Mouse (Mus musculus) midbrain, postnatal 0 days (tissue): ENCODE measurements around the gene Slc23a2. TPM values are rescaled to one million over a fixed set of nuclear protein-coding genes. Genes with fewer than 3 reads are reported as not detected.

Source experiments
- ATAC-seq: fragments of 200-750 bp; cut with Nextera tagmentation; 2 replicates; pipeline ENCODE4 v1.8.0; 2017; ENCODE audit warnings: moderate number of reproducible peaks, mild to moderate bottlenecking, moderate TSS enrichment, moderate library complexity; ENCODE audit not compliant: low FRiP score
- DNase-seq: peaks from one replicate; pipeline ENCODE4 v3.0.0-alpha.2; 2015; ENCODE audit warnings: low spot score
- H3K27ac ChIP-seq: fragments of 300-500 bp; sonication (generic); 2 replicates; pipeline ENCODE4 v1.5.1; 2014; ENCODE audit warnings: low read depth, mild to moderate bottlenecking, low read length, mixed read lengths
- H3K27me3 ChIP-seq: fragments of 300-500 bp; sonication (generic); 2 replicates; pipeline ENCODE4 v1.6.1; 2014; ENCODE audit warnings: low read length, control low read depth, mixed read lengths; ENCODE audit not compliant: insufficient read depth
- H3K36me3 ChIP-seq: fragments of 300-500 bp; sonication (generic); 2 replicates; pipeline ENCODE4 v1.6.1; 2014; ENCODE audit warnings: low read length, control low read depth, mixed read lengths; ENCODE audit not compliant: insufficient read depth
- H3K4me1 ChIP-seq: fragments of 300-500 bp; sonication (generic); 2 replicates; pipeline ENCODE4 v1.6.1; 2014; ENCODE audit warnings: mild to moderate bottlenecking, control low read depth, antibody characterized with exemption, low read length, mixed read lengths; ENCODE audit not compliant: insufficient read depth
- H3K4me2 ChIP-seq: fragments of 300-500 bp; sonication (generic); 2 replicates; pipeline ENCODE4 v1.6.1; 2014; ENCODE audit warnings: low read depth, mild to moderate bottlenecking, low read length, mixed read lengths; ENCODE audit not compliant: poor library complexity, severe bottlenecking
- H3K4me3 ChIP-seq: fragments of 300-500 bp; sonication (generic); 2 replicates; pipeline ENCODE4 v1.5.1; 2014; ENCODE audit warnings: low read depth, mild to moderate bottlenecking, low read length, moderate library complexity
- H3K9ac ChIP-seq: fragments of 300-500 bp; sonication (generic); replicated peaks from 2 replicates; pipeline ENCODE4 v1.6.1; 2014; ENCODE audit warnings: mild to moderate bottlenecking, low read length, moderate library complexity, mixed read lengths; ENCODE audit not compliant: poor library complexity, severe bottlenecking
- H3K9me3 ChIP-seq: fragments of 300-500 bp; sonication (generic); 2 replicates; pipeline ENCODE4 v1.6.1; 2016; ENCODE audit warnings: low read length, control low read depth
- CTCF ChIP-seq: IDR thresholded peaks from 2 replicates; pipeline ENCODE4 v1.5.1; 2016; ENCODE audit warnings: antibody characterized with exemption, mild to moderate bottlenecking
- WGBS: fragments of 180-500 bp; shearing (Covaris S2); extraction: QIAGEN DNeasy Blood & Tissue Kit; methylation state at CpG from one replicate; pipeline ENCODE4 v1.1.7; 2014; 5-methylcytosine and 5-hydroxymethylcytosine counted together
- polyA plus RNA-seq: library from polyadenylated mRNA; unstranded; fragments of >200 nt; fragmentation: Nextera tagmentation; extraction: Ambion mirVana; gene quantifications from 2 replicates; pipeline ENCODE4 v1.2.1, GENCODE M21; 2015
- total RNA-seq: library from RNA; depleted of rRNA; stranded (reverse); fragments of >200 nt; gene quantifications from 2 replicates; pipeline ENCODE4 v1.2.3, GENCODE M21; 2014

The Slc23a2 gene
- total and polyA plus RNA-seq, 2 experiments from 2014 or later = 30.5 to 64.5 TPM

- Histone ChIP-seq H3K9ac (no peak overlapping the region; the same call in 1 of the 2 replicates), H3K4me2 (peak overlapping the region; percentile 93), H3K4me1 (peaks cover 8% of the 10 kb centered on the region; the same call in 1 of the 2 replicates), H3K4me3 (peak overlapping the region; percentile 54; the same call in 1 of the 2 replicates), H3K9me3 (no peaks in the 10 kb centered on the region), H3K36me3 (no peaks in the 10 kb centered on the region), H3K27me3 (no peaks in the 10 kb centered on the region), H3K27ac (peak overlapping the region; percentile 87)
- no peak for TF ChIP-seq CTCF
- 54% methylated on average over 11 of the region's 11 CpGs for WGBS
- ATAC-seq = no peak
- no peak for DNase-seq
Observed at GRCm38 (mm10) chr2:132031364-132032095, 113.4 kb downstream of the Slc23a2 start.

- H3K9me3 ChIP-seq = no peaks in the 10 kb centered on the region
- 3% methylated on average over 23 of the region's 23 CpGs for whole genome bisulfite sequencing
- H3K36me3 ChIP-seq = no peaks in the 10 kb centered on the region
- H3K9ac ChIP-seq = peak overlapping the region; percentile 68
- ATAC-seq (peak; percentile 31; the same call in 1 of the 2 replicates), DNase-seq (peak; percentile 71)
- peak overlapping the region; percentile 93 for H3K4me2 ChIP-seq
- peak overlapping the region; percentile 87 for H3K27ac ChIP-seq
- no peak for TF ChIP-seq CTCF
- no peaks in the 10 kb centered on the region for H3K27me3 ChIP-seq
- peak overlapping the region; percentile 54 for H3K4me3 ChIP-seq
- H3K4me1 ChIP-seq = peaks cover 8% of the 10 kb centered on the region; the same call in 1 of the 2 replicates
Observed at GRCm38 (mm10) chr2:132030418-132031363, 114.2 kb downstream of the Slc23a2 start.

GRCm38 (mm10) chr2:132029646-132030417, 115.1 kb downstream of the Slc23a2 start, which contains the start of gene Rassf2:
TSS of gene Rassf2 (minus strand) at chr2:132030258.
- peaks cover 8% of the 10 kb centered on the region; the same call in 1 of the 2 replicates for H3K4me1 ChIP-seq
- peak within 1 kb of the TSS; percentile 93 for H3K4me2 ChIP-seq
- WGBS = 0% methylated on average over 33 of the region's 48 CpGs
- H3K4me3 ChIP-seq = peak within 1 kb of the TSS; percentile 54
- peak; percentile 45 for TF ChIP-seq CTCF
- H3K27me3 ChIP-seq = no peaks in the 10 kb centered on the region
- H3K9ac ChIP-seq = peak within 1 kb of the TSS; percentile 68
- H3K27ac ChIP-seq = peak within 1 kb of the TSS; percentile 87
- peak; percentile 95 for DNase-seq
- H3K9me3 ChIP-seq = no peaks in the 10 kb centered on the region
- H3K36me3 ChIP-seq = no peaks in the 10 kb centered on the region
- ATAC-seq = peak; percentile 86

- WGBS = under 1% methylated on average over 36 of the region's 36 CpGs
- peak overlapping the region; percentile 93 for H3K4me2 ChIP-seq
- TF ChIP-seq CTCF = no peak
- no peaks in the 10 kb centered on the region for H3K27me3 ChIP-seq
- H3K9ac ChIP-seq = peak overlapping the region; percentile 68
- peak overlapping the region; percentile 87 for H3K27ac ChIP-seq
- H3K36me3 ChIP-seq = no peaks in the 10 kb centered on the region
- peak; percentile 29 for DNase-seq
- H3K4me3 ChIP-seq = peak overlapping the region; percentile 54
- H3K9me3 ChIP-seq = no peaks in the 10 kb centered on the region
- peak; percentile 28 for ATAC-seq
- peaks cover 8% of the 10 kb centered on the region; the same call in 1 of the 2 replicates for H3K4me1 ChIP-seq
Observed at GRCm38 (mm10) chr2:132028894-132029605, 115.9 kb downstream of the Slc23a2 start.

DNA sequence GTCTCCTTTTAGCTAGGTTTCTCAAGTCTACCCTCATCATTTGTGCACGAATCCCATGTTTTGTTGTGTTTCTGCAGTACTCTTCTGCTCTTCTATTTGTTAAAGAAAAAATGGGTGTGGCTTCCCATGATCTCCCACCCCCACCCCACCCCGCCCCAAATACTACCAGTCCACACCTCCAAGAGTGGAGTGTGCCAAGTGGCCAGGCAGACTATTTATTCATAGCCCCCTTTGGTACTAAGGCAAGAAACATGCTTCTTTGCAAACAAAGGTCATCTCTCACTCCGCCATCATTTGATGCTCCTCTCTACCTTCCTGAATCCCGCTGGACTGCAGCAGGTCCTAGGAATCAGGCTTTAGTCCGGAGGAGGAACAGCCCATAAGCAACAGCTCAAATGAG, 116.8 kb downstream of the Slc23a2 start:
- no peaks in the 10 kb centered on the region for H3K9me3 ChIP-seq
- TF ChIP-seq CTCF = no peak
- no peak for ATAC-seq
- no peak for DNase-seq
- no peaks in the 10 kb centered on the region for H3K36me3 ChIP-seq
- no peaks in the 10 kb centered on the region for H3K27me3 ChIP-seq
- no peak overlapping the region for H3K27ac ChIP-seq
- peak overlapping the region; percentile 93 for H3K4me2 ChIP-seq
- 26% methylated on average over 5 of the region's 5 CpGs for WGBS
- H3K4me3 ChIP-seq = peak overlapping the region; percentile 54
- H3K9ac ChIP-seq = peak overlapping the region; percentile 68
- H3K4me1 ChIP-seq = peaks cover 8% of the 10 kb centered on the region; the same call in 1 of the 2 replicates
